ENCODE assay signal across 8 mouse cellular contexts in genomic region chr2:179975851-179976250, GRCm38 (mm10). TPM values are rescaled to one million over a fixed set of nuclear protein-coding genes. Genes with fewer than 3 reads are reported as not detected.
DNase-seq lines count a peak whose midpoint lies in the region; ATAC-seq and TF ChIP-seq lines count a peak whose summit lies in the region.

No protein-coding gene starts in this region.

- no peaks in the 10 kb centered on the region for H3K36me3 ChIP-seq in kidney, adult 2 months (ENCODE audit: control insufficient read depth, insufficient read depth, low read length)
- H3K36me3 ChIP-seq in embryonic facial prominence, embryonic 11.5 days (replicated peaks; ENCODE audit: control insufficient read depth, insufficient read depth, low read depth, low read length) = no peaks in the 10 kb centered on the region
- H3K36me3 ChIP-seq in intestine, postnatal 0 days (ENCODE audit: control insufficient read depth, insufficient read depth) = no peaks in the 10 kb centered on the region
- H3K36me3 ChIP-seq in midbrain, embryonic 15.5 days (replicated peaks) = no peaks in the 10 kb centered on the region

- no peak for TF ChIP-seq POLR2A in kidney, adult 2 months (IDR thresholded peaks at IDR 0.05; ENCODE audit: low read depth, low read length)

- peaks cover 21% of the 10 kb centered on the region for H3K4me1 ChIP-seq in kidney, adult 2 months (ENCODE audit: control insufficient read depth, insufficient read depth, low read length)
- peaks cover 3% of the 10 kb centered on the region for H3K4me1 ChIP-seq in embryonic facial prominence, embryonic 11.5 days (ENCODE audit: control insufficient read depth, insufficient read depth, low read length)
- H3K4me1 ChIP-seq in intestine, postnatal 0 days (replicated peaks; ENCODE audit: control insufficient read depth, insufficient read depth, low read length) = peaks cover 10% of the 10 kb centered on the region; the same call in 1 of the 2 replicates
- H3K4me1 ChIP-seq in midbrain, embryonic 15.5 days = peaks cover 45% of the 10 kb centered on the region

- no peaks in the 10 kb centered on the region for H3K9me3 ChIP-seq in embryonic facial prominence, embryonic 11.5 days (replicated peaks; ENCODE audit: control insufficient read depth, low read length)
- no peaks in the 10 kb centered on the region for H3K9me3 ChIP-seq in intestine, postnatal 0 days (ENCODE audit: control insufficient read depth)
- H3K9me3 ChIP-seq in midbrain, embryonic 15.5 days = no peaks in the 10 kb centered on the region

- 31% methylated on average over 82 of the region's 82 CpGs for WGBS in kidney, adult 2 months
- 0% methylated on average over 7 of the region's 82 CpGs for WGBS in embryonic facial prominence, embryonic 11.5 days
- WGBS in intestine, postnatal 0 days = no CpG with 5 or more reads among the region's 82 CpGs
- no CpG with 5 or more reads among the region's 82 CpGs for WGBS in midbrain, embryonic 15.5 days

- DNase-seq in kidney, adult 2 months = no peak
- no peak for DNase-seq in kidney, adult 11 months
- DNase-seq in MN1 (ENCODE audit: low spot score) = peak; percentile 36
- peak; percentile 11 for DNase-seq in embryonic facial prominence, embryonic 11.5 days (ENCODE audit: low spot score)
- no peak for DNase-seq in c-Kit-positive CD71-positive TER-119-positive erythroid progenitor cells, embryonic 14.5 days (ENCODE audit: low spot score)

- no peaks in the 10 kb centered on the region for H3K27me3 ChIP-seq in kidney, adult 2 months (replicated peaks; ENCODE audit: control insufficient read depth, insufficient read depth, low read length)
- no peaks in the 10 kb centered on the region for H3K27me3 ChIP-seq in embryonic facial prominence, embryonic 11.5 days (ENCODE audit: control insufficient read depth, insufficient read depth, low read length)
- no peaks in the 10 kb centered on the region for H3K27me3 ChIP-seq in intestine, postnatal 0 days (replicated peaks; ENCODE audit: control insufficient read depth, insufficient read depth, low read length)
- H3K27me3 ChIP-seq in midbrain, embryonic 15.5 days (replicated peaks) = no peaks in the 10 kb centered on the region

- ATAC-seq in embryonic facial prominence, embryonic 11.5 days (replicated peaks; ENCODE audit: insufficient number of reproducible peaks, low FRiP score, low TSS enrichment, low read depth) = no peak
- ATAC-seq in intestine, postnatal 0 days = no peak; the same call in none of the 2 replicates
- peak; percentile 0; the same call in 1 of the 2 replicates for ATAC-seq in midbrain, embryonic 15.5 days (replicated peaks)
- no peak for ATAC-seq in inflammation-experienced regulatory T-cells, adult 6 months

- peak overlapping the region; percentile 84 for H3K9ac ChIP-seq in embryonic facial prominence, embryonic 11.5 days (replicated peaks; ENCODE audit: low read length)
- peak overlapping the region; percentile 89 for H3K9ac ChIP-seq in intestine, postnatal 0 days (ENCODE audit: low read depth, low read length)
- H3K9ac ChIP-seq in midbrain, embryonic 15.5 days = peak overlapping the region; percentile 85

- H3K27ac ChIP-seq in kidney, adult 2 months (ENCODE audit: insufficient read depth, low read depth, low read length) = no peak overlapping the region
- H3K27ac ChIP-seq in embryonic facial prominence, embryonic 11.5 days (replicated peaks; ENCODE audit: low read depth, low read length) = peak overlapping the region; percentile 90; the same call in 1 of the 2 replicates
- H3K27ac ChIP-seq in intestine, postnatal 0 days (ENCODE audit: low read depth, low read length) = peak overlapping the region; percentile 92
- H3K27ac ChIP-seq in midbrain, embryonic 15.5 days = peak overlapping the region; percentile 97; the same call in 1 of the 2 replicates

- peak overlapping the region; percentile 100 for H3K4me2 ChIP-seq in embryonic facial prominence, embryonic 11.5 days (ENCODE audit: low read depth, low read length)
- H3K4me2 ChIP-seq in intestine, postnatal 0 days (replicated peaks; ENCODE audit: low read depth) = peak overlapping the region; percentile 93
- H3K4me2 ChIP-seq in midbrain, embryonic 15.5 days = peak overlapping the region; percentile 100

- TF ChIP-seq CTCF in kidney, adult 2 months (conservative IDR thresholded peaks at IDR 0.05; ENCODE audit: insufficient read depth, insufficient read length, low read depth, low read length) = no peak
- TF ChIP-seq CTCF in intestine, postnatal 0 days (IDR thresholded peaks at IDR 0.05; ENCODE audit: low read depth) = no peak

- peak overlapping the region; percentile 99 for H3K4me3 ChIP-seq in kidney, adult 2 months (ENCODE audit: insufficient read depth, low read depth, low read length)
- H3K4me3 ChIP-seq in embryonic facial prominence, embryonic 11.5 days (ENCODE audit: low read depth, low read length) = peak overlapping the region; percentile 75
- H3K4me3 ChIP-seq in intestine, postnatal 0 days (ENCODE audit: low read depth, low read length) = peak overlapping the region; percentile 69
- H3K4me3 ChIP-seq in midbrain, embryonic 15.5 days = peak overlapping the region; percentile 79

RNA-seq across cellular contexts. Expression of gene Taf4, which starts 0.6 kb away (rescaled TPM):
- polyA plus RNA-seq in kidney, adult 2 months (2012; rRNA removed) = 7.3 and 8.9 TPM in 2 replicates
- polyA plus RNA-seq in embryonic facial prominence, embryonic 11.5 days (2014; fragmentation: Nextera tagmentation; extraction: Ambion mirVana) = 4.4 and 4.9 TPM in 2 replicates
- polyA plus RNA-seq in intestine, postnatal 0 days (2015; fragmentation: Nextera tagmentation; extraction: Ambion mirVana) = 2.3 and 3.0 TPM in 2 replicates
- 3.9 and 4.0 TPM in 2 replicates for polyA plus RNA-seq in midbrain, embryonic 15.5 days (2015; fragmentation: Nextera tagmentation; extraction: Ambion mirVana)
- 1 to 10 TPM; 4.3 to 7.2 (median 5.0) TPM for polyA plus RNA-seq in inflammation-experienced regulatory T-cells, adult 6 months (2017; shearing (Covaris generic))

RNA-seq across cellular contexts. Expression of gene Lsm14b, which starts 48.9 kb away (rescaled TPM):
- polyA plus RNA-seq in kidney, adult 2 months (2012; rRNA removed) = 27.2 and 29.5 TPM in 2 replicates
- polyA plus RNA-seq in embryonic facial prominence, embryonic 11.5 days (2014; fragmentation: Nextera tagmentation; extraction: Ambion mirVana) = 9.8 and 11.1 TPM in 2 replicates
- 3.2 and 3.7 TPM in 2 replicates for polyA plus RNA-seq in intestine, postnatal 0 days (2015; fragmentation: Nextera tagmentation; extraction: Ambion mirVana)
- polyA plus RNA-seq in midbrain, embryonic 15.5 days (2015; fragmentation: Nextera tagmentation; extraction: Ambion mirVana) = 21.0 and 21.1 TPM in 2 replicates
- polyA plus RNA-seq in inflammation-experienced regulatory T-cells, adult 6 months (2017; shearing (Covaris generic)) = 1 to 10 TPM; 2.4 to 3.9 (median 2.5) TPM

Comparison
In these comparisons a context has a peak if more than half of its experiments do, and no peak if none do; other contexts are left out.
1. DNase-seq: peak in MN1 (single experiment) and embryonic facial prominence, embryonic 11.5 days (single experiment); none in kidney, adult 2 months (single experiment), kidney, adult 11 months (single experiment) and c-Kit-positive CD71-positive TER-119-positive erythroid progenitor cells, embryonic 14.5 days (single experiment).
2. Peak in every context shown above with its lines, with median percentiles within 50 percentile points of each other: H3K4me3 ChIP-seq, H3K4me2 ChIP-seq and H3K9ac ChIP-seq.